Mouse (Mus musculus) kidney, embryonic 16.5 days (tissue): ENCODE measurements around the gene Tbc1d12. TPM values are rescaled to one million over a fixed set of nuclear protein-coding genes. Genes with fewer than 3 reads are reported as not detected.

Source experiments
- ATAC-seq: fragments of 200-750 bp; cut with Nextera tagmentation; 2 replicates; pipeline ENCODE4 v1.8.0; 2017; ENCODE audit warnings: moderate TSS enrichment; ENCODE audit not compliant: low FRiP score, low TSS enrichment
- H3K27ac ChIP-seq: fragments of 300-500 bp; sonication (generic); 2 replicates; pipeline ENCODE4 v1.5.1; 2014; ENCODE audit warnings: low read length
- H3K27me3 ChIP-seq: fragments of 300-500 bp; sonication (generic); 2 replicates; pipeline ENCODE4 v1.6.1; 2014; ENCODE audit warnings: low read length, control low read depth, mixed read lengths; ENCODE audit not compliant: insufficient read depth
- H3K36me3 ChIP-seq: fragments of 300-500 bp; sonication (generic); 2 replicates; pipeline ENCODE4 v1.6.1; 2014; ENCODE audit warnings: low read length, control low read depth, mixed read lengths; ENCODE audit not compliant: insufficient read depth
- H3K4me1 ChIP-seq: fragments of 300-500 bp; sonication (generic); 2 replicates; pipeline ENCODE4 v1.6.1; 2014; ENCODE audit warnings: low read length, control low read depth, mixed read lengths; ENCODE audit not compliant: insufficient read depth
- H3K4me2 ChIP-seq: fragments of 300-500 bp; sonication (generic); replicated peaks from 2 replicates; pipeline ENCODE4 v1.6.1; 2014; ENCODE audit warnings: low read depth, low read length
- H3K4me3 ChIP-seq: fragments of 300-500 bp; sonication (generic); 2 replicates; pipeline ENCODE4 v1.5.1; 2014; ENCODE audit warnings: mild to moderate bottlenecking, low read length
- H3K9ac ChIP-seq: fragments of 300-500 bp; sonication (generic); replicated peaks from 2 replicates; pipeline ENCODE4 v1.6.1; 2014; ENCODE audit warnings: low read length
- H3K9me3 ChIP-seq: fragments of 300-500 bp; sonication (generic); 2 replicates; pipeline ENCODE4 v1.6.1; 2016; ENCODE audit warnings: low read length, control low read depth
- WGBS: fragments of 180-500 bp; shearing (Covaris S2); extraction: QIAGEN DNeasy Blood & Tissue Kit; methylation state at CpG from one replicate; pipeline ENCODE4 v1.1.7; 2014; 5-methylcytosine and 5-hydroxymethylcytosine counted together
- polyA plus RNA-seq: library from polyadenylated mRNA; unstranded; fragments of >200 nt; fragmentation: Nextera tagmentation; extraction: Ambion mirVana; gene quantifications from 2 replicates; pipeline ENCODE4 v1.2.1, GENCODE M21; 2015

Gene Tbc1d12
- polyA plus RNA-seq, 1 experiment from 2014 or later = 2.0 TPM

- no peak overlapping the region for H3K4me2 ChIP-seq
- H3K4me3 ChIP-seq = no peak overlapping the region
- H3K9me3 ChIP-seq = no peaks in the 10 kb centered on the region
- H3K27me3 ChIP-seq = no peaks in the 10 kb centered on the region
- no peak overlapping the region for H3K27ac ChIP-seq
- 79% methylated on average over 12 of the region's 12 CpGs for WGBS
- no peaks in the 10 kb centered on the region for H3K4me1 ChIP-seq
- H3K9ac ChIP-seq = no peak overlapping the region
- H3K36me3 ChIP-seq = no peaks in the 10 kb centered on the region
- ATAC-seq = no peak
Measured at GRCm38 (mm10) chr19:38901146-38902135, 65.1 kb downstream of the Tbc1d12 start.

GRCm38 (mm10) chr19:38902501-38902900 is 66.1 kb downstream of the Tbc1d12 start:
- 93% methylated on average over 5 of the region's 5 CpGs for WGBS
- no peak for ATAC-seq
- Histone ChIP-seq H3K4me2 (no peak overlapping the region), H3K9ac (no peak overlapping the region), H3K36me3 (no peaks in the 10 kb centered on the region), H3K27ac (no peak overlapping the region), H3K4me3 (no peak overlapping the region), H3K27me3 (no peaks in the 10 kb centered on the region), H3K4me1 (no peaks in the 10 kb centered on the region), H3K9me3 (no peaks in the 10 kb centered on the region)

GRCm38 (mm10) chr19:38913786-38914185 is 77.4 kb downstream of the Tbc1d12 start:
- H3K27ac ChIP-seq = no peak overlapping the region
- H3K4me3 ChIP-seq = no peak overlapping the region
- H3K9ac ChIP-seq = no peak overlapping the region
- H3K9me3 ChIP-seq = no peaks in the 10 kb centered on the region
- ATAC-seq = no peak
- H3K27me3 ChIP-seq = no peaks in the 10 kb centered on the region
- H3K4me1 ChIP-seq = no peaks in the 10 kb centered on the region
- peaks cover 12% of the 10 kb centered on the region; the same call in 1 of the 2 replicates for H3K36me3 ChIP-seq
- no peak overlapping the region for H3K4me2 ChIP-seq
- 95% methylated on average over 9 of the region's 9 CpGs for WGBS

GRCm38 (mm10) chr19:38914926-38915325 is 78.5 kb downstream of the Tbc1d12 start:
- H3K27ac ChIP-seq = no peak overlapping the region
- no peak overlapping the region for H3K4me3 ChIP-seq
- WGBS = 86% methylated on average over 15 of the region's 15 CpGs
- no peak overlapping the region for H3K9ac ChIP-seq
- H3K27me3 ChIP-seq = no peaks in the 10 kb centered on the region
- no peak for ATAC-seq
- no peak overlapping the region for H3K4me2 ChIP-seq
- H3K9me3 ChIP-seq = no peaks in the 10 kb centered on the region
- H3K4me1 ChIP-seq = no peaks in the 10 kb centered on the region
- peaks cover 12% of the 10 kb centered on the region; the same call in 1 of the 2 replicates for H3K36me3 ChIP-seq

- WGBS = 52% methylated on average over 3 of the region's 3 CpGs
Measured at GRCm38 (mm10) chr19:38915677-38916076, 79.3 kb downstream of the Tbc1d12 start.

GRCm38 (mm10) chr19:38928481-38929158 is 92.2 kb downstream of the Tbc1d12 start:
- Histone ChIP-seq H3K4me2 (no peak overlapping the region), H3K4me3 (no peak overlapping the region), H3K27me3 (no peaks in the 10 kb centered on the region), H3K9ac (no peak overlapping the region), H3K27ac (no peak overlapping the region), H3K36me3 (no peaks in the 10 kb centered on the region), H3K4me1 (peaks cover 8% of the 10 kb centered on the region), H3K9me3 (no peaks in the 10 kb centered on the region)
- 95% methylated on average over 10 of the region's 11 CpGs for WGBS
- ATAC-seq = no peak

More at GRCm38 (mm10) chr19:38915677-38916076, 79.3 kb downstream of the Tbc1d12 start:
- Histone ChIP-seq H3K4me2 (no peak overlapping the region), H3K4me3 (no peak overlapping the region), H3K9me3 (no peaks in the 10 kb centered on the region), H3K36me3 (peaks cover 12% of the 10 kb centered on the region; the same call in 1 of the 2 replicates), H3K9ac (no peak overlapping the region), H3K27me3 (no peaks in the 10 kb centered on the region), H3K4me1 (no peaks in the 10 kb centered on the region), H3K27ac (no peak overlapping the region)
- no peak for ATAC-seq

- Histone ChIP-seq H3K4me3 (peak overlapping the region; percentile 60), H3K27ac (no peak overlapping the region), H3K9ac (peak overlapping the region; percentile 79), H3K4me1 (peaks cover 8% of the 10 kb centered on the region), H3K4me2 (peak overlapping the region; percentile 71), H3K27me3 (no peaks in the 10 kb centered on the region), H3K36me3 (peaks cover 5% of the 10 kb centered on the region; the same call in 1 of the 2 replicates), H3K9me3 (no peaks in the 10 kb centered on the region)
- ATAC-seq = no peak
- WGBS = 65% methylated on average over 13 of the region's 13 CpGs
Measured at GRCm38 (mm10) chr19:38929471-38930251, 93.3 kb downstream of the Tbc1d12 start.

- Histone ChIP-seq H3K4me2 (peak overlapping the region; percentile 71), H3K27ac (peak overlapping the region; percentile 67; the same call in 1 of the 2 replicates), H3K4me1 (peaks cover 8% of the 10 kb centered on the region), H3K9me3 (no peaks in the 10 kb centered on the region), H3K27me3 (no peaks in the 10 kb centered on the region), H3K4me3 (peak overlapping the region; percentile 60), H3K36me3 (peaks cover 5% of the 10 kb centered on the region; the same call in 1 of the 2 replicates), H3K9ac (peak overlapping the region; percentile 79)
- ATAC-seq = peak; percentile 67; the same call in 1 of the 2 replicates
- 2% methylated on average over 23 of the region's 23 CpGs for WGBS
Measured at GRCm38 (mm10) chr19:38930252-38930787, 93.9 kb downstream of the Tbc1d12 start.
